Mouse (Mus musculus) liver, postnatal 0 days (tissue): ENCODE measurements around the gene Ap1m2. TPM values are rescaled to one million over a fixed set of nuclear protein-coding genes. Genes with fewer than 3 reads are reported as not detected.
"Not testable (repeated sequence)": the region's sequence is repeated elsewhere in the genome, so short reads cannot be mapped to it uniquely, and the experiment has no call there.

Source experiments
- ATAC-seq: fragments of 200-750 bp; cut with Nextera tagmentation; 2 replicates; pipeline ENCODE4 v1.8.0; 2017; ENCODE audit warnings: mild to moderate bottlenecking, moderate library complexity
- DNase-seq: peaks from one replicate; pipeline ENCODE4 v3.0.0-alpha.2; 2016
- H3K27ac ChIP-seq: fragments of 300-500 bp; sonication (generic); 2 replicates; pipeline ENCODE4 v1.5.1; 2014; ENCODE audit warnings: antibody characterized with exemption, moderate library complexity, mild to moderate bottlenecking, low read depth
- H3K27me3 ChIP-seq: fragments of 300-500 bp; sonication (generic); 2 replicates; pipeline ENCODE4 v1.6.1; 2014; ENCODE audit warnings: low read length, control low read depth, mixed read lengths; ENCODE audit not compliant: insufficient read depth
- H3K36me3 ChIP-seq: fragments of 300-500 bp; sonication (generic); replicated peaks from 2 replicates; pipeline ENCODE4 v1.6.1; 2014; ENCODE audit warnings: mild to moderate bottlenecking, control low read depth, low read length, moderate library complexity, mixed read lengths; ENCODE audit not compliant: insufficient read depth
- H3K4me1 ChIP-seq: fragments of 300-500 bp; sonication (generic); 2 replicates; pipeline ENCODE4 v1.6.1; 2014; ENCODE audit warnings: antibody characterized with exemption, mild to moderate bottlenecking, control low read depth; ENCODE audit not compliant: insufficient read depth
- H3K4me2 ChIP-seq: fragments of 300-500 bp; sonication (generic); 2 replicates; pipeline ENCODE4 v1.6.1; 2014; ENCODE audit warnings: low read depth, mild to moderate bottlenecking, low read length, moderate library complexity, mixed read lengths
- H3K4me3 ChIP-seq: fragments of 300-500 bp; sonication (generic); 2 replicates; pipeline ENCODE4 v1.5.1; 2014; ENCODE audit warnings: low read depth, low read length
- H3K9ac ChIP-seq: fragments of 300-500 bp; sonication (generic); replicated peaks from 2 replicates; pipeline ENCODE4 v1.6.1; 2014; ENCODE audit warnings: mild to moderate bottlenecking, moderate library complexity
- H3K9me3 ChIP-seq: fragments of 300-500 bp; sonication (generic); 2 replicates; pipeline ENCODE4 v1.6.1; 2016; ENCODE audit warnings: mild to moderate bottlenecking, control low read depth, low read length, mixed read lengths
- CTCF ChIP-seq: sonication (generic); IDR thresholded peaks from 2 replicates; pipeline ENCODE4 v1.5.1; 2016; ENCODE audit warnings: antibody characterized with exemption, low read depth
- EP300 ChIP-seq: IDR thresholded peaks from 2 replicates; pipeline ENCODE4 v1.6.1; 2016; ENCODE audit warnings: antibody characterized with exemption, low read depth, mild to moderate bottlenecking
- WGBS: fragments of 180-500 bp; shearing (Covaris S2); extraction: QIAGEN DNeasy Blood & Tissue Kit; methylation state at CpG from one replicate; pipeline ENCODE4 v1.1.7; 2014; ENCODE audit not compliant: insufficient replicate concordance; 5-methylcytosine and 5-hydroxymethylcytosine counted together
- polyA plus RNA-seq: library from polyadenylated mRNA; unstranded; fragments of >200 nt; fragmentation: Nextera tagmentation; extraction: Ambion mirVana; gene quantifications from 2 replicates; pipeline ENCODE4 v1.2.1, GENCODE M21; 2015

The Ap1m2 gene
- polyA plus RNA-seq, 1 experiment from 2014 or later, result 0.54 TPM

GRCm38 (mm10) chr9:21305065-21305464 is 7.1 kb downstream of the Ap1m2 start:
- WGBS, result 65% methylated on average over 7 of the region's 7 CpGs
- no peak overlapping the region for H3K4me3 ChIP-seq

GRCm38 (mm10) chr9:21299014-21299413 is 13.1 kb downstream of the Ap1m2 start:
- Histone ChIP-seq H3K4me1 (no peaks in the 10 kb centered on the region), H3K4me2 (no peak overlapping the region), H3K36me3 (no peaks in the 10 kb centered on the region), H3K9me3 (no peaks in the 10 kb centered on the region), H3K4me3 (no peak overlapping the region), H3K9ac (no peak overlapping the region), H3K27me3 (no peaks in the 10 kb centered on the region), H3K27ac (no peak overlapping the region)
- ATAC-seq, result no peak
- no peak for DNase-seq
- 86% methylated on average over 10 of the region's 10 CpGs for WGBS
- no peak for TF ChIP-seq CTCF

More at GRCm38 (mm10) chr9:21305065-21305464, 7.1 kb downstream of the Ap1m2 start:
- H3K9me3 ChIP-seq, result no peaks in the 10 kb centered on the region
- H3K36me3 ChIP-seq, result no peaks in the 10 kb centered on the region
- no peak for ATAC-seq
- H3K27me3 ChIP-seq, result no peaks in the 10 kb centered on the region
- no peak overlapping the region for H3K27ac ChIP-seq
- H3K9ac ChIP-seq, result no peak overlapping the region
- H3K4me2 ChIP-seq, result no peak overlapping the region
- H3K4me1 ChIP-seq, result no peaks in the 10 kb centered on the region
- DNase-seq, result no peak
- TF ChIP-seq CTCF (no peak), EP300 (no peak)

DNA sequence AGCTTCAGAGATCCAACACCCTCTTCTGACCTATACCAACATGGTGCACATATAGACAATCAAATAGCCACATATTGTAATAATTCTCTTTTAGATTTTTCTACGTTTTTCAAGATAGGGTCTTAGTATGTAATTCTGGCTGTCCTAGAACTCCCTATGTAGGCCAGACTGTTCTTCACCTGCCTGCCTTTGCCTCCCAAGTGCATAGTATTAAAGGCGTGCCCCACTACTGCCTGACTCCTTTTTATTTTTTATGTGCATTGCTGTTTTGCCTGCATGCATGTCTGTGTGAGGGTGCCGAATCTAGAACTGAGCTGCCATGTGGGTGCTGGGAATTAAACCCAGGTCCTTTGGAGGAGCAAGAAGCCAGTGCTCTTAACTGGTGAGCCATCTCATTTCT is 19.9 kb downstream of the Ap1m2 start:
- H3K27ac ChIP-seq, result no peak overlapping the region
- TF ChIP-seq CTCF (no peak), EP300 (no peak)
- H3K9ac ChIP-seq, result peak overlapping the region; percentile 71
- ATAC-seq (no peak), DNase-seq (no peak)
- peak overlapping the region; percentile 68 for H3K4me2 ChIP-seq
- peaks cover 11% of the 10 kb centered on the region for H3K4me1 ChIP-seq
- WGBS, result 80% methylated on average over 3 of the region's 3 CpGs
- peaks cover 10% of the 10 kb centered on the region for H3K36me3 ChIP-seq
- H3K27me3 ChIP-seq, result no peaks in the 10 kb centered on the region
- H3K9me3 ChIP-seq, result no peaks in the 10 kb centered on the region
- H3K4me3 ChIP-seq, result peak overlapping the region; percentile 81

DNA sequence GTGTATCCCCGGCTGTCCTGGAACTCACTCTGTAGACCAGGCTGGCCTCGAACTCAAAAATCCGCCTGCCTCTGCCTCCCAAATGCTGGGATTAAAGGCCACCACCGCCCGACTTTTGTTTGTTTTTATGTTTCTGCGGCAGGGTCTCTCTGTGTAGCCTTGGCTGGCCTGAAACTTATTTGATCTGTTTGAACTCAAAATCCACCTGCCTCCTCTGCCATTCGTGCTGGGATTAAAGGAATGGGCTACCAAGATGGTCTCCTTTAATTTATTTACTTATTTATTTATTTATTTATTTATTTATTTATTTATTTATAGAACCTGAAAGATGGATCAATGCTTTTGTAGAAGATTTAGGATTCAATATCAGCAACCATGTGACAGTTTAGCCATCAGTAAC is 20.3 kb downstream of the Ap1m2 start:
- not testable (repeated sequence) for H3K9me3 ChIP-seq, DNase-seq, ATAC-seq, H3K27me3 ChIP-seq
- Histone ChIP-seq H3K9ac (peak overlapping the region; percentile 71), H3K27ac (peak overlapping the region; percentile 81), H3K4me1 (peaks cover 15% of the 10 kb centered on the region), H3K36me3 (peaks cover 10% of the 10 kb centered on the region), H3K4me3 (peak overlapping the region; percentile 81), H3K4me2 (peak overlapping the region; percentile 68)
- WGBS, result 10% methylated on average over 7 of the region's 7 CpGs

GRCm38 (mm10) chr9:21291022-21291787 is 20.9 kb downstream of the Ap1m2 start, which contains the start of gene Cdkn2d:
Gene Cdkn2d, minus strand, starts transcription at chr9:21291407.
- WGBS, result under 1% methylated on average over 44 of the region's 51 CpGs
- DNase-seq, result peak; percentile 100
- Histone ChIP-seq H3K4me1 (peaks cover 21% of the 10 kb centered on the region), H3K9ac (peak within 1 kb of the TSS; percentile 92), H3K4me3 (peak within 1 kb of the TSS; percentile 81), H3K27me3 (no peaks in the 10 kb centered on the region), H3K4me2 (peak within 1 kb of the TSS; percentile 84), H3K9me3 (no peaks in the 10 kb centered on the region), H3K27ac (peak within 1 kb of the TSS; percentile 95), H3K36me3 (peaks cover 10% of the 10 kb centered on the region)
- peak; percentile 89 for ATAC-seq
- TF ChIP-seq EP300 (peak; percentile 80), CTCF (peak; percentile 61)

DNA sequence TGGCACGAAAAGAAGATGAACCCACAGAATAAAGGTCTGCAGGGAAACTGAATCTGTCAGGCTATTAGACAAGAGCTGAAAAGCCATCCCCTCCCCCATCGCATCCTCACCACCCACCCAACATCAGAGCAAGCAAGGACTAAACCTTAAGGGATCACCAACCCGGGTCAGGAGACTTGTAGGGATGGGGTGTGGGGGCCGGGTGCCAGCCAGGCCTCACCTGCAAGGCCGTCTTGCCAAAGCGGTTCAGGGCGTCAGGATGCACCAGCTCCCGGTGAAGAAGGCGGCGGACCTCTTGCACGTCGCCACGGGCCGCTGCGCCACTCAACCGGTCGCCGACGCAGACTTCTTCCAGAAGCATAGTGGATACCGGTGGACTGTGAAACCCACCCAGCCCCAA is 21.5 kb downstream of the Ap1m2 start:
- Histone ChIP-seq H3K9ac (peak overlapping the region; percentile 92), H3K9me3 (no peaks in the 10 kb centered on the region), H3K36me3 (peaks cover 13% of the 10 kb centered on the region), H3K4me2 (peak overlapping the region; percentile 84), H3K4me3 (peak overlapping the region; percentile 81), H3K27ac (peak overlapping the region; percentile 95), H3K4me1 (peaks cover 21% of the 10 kb centered on the region), H3K27me3 (no peaks in the 10 kb centered on the region)
- no peak for DNase-seq
- ATAC-seq, result 0 out of 2 replicates have a peak, but pooled peaks have one; percentile 0
- under 1% methylated on average over 20 of the region's 20 CpGs for WGBS
- TF ChIP-seq CTCF (no peak), EP300 (no peak)
